Mouse (Mus musculus): ENCODE data around the gene Ints7. TPM values are rescaled to one million over a fixed set of nuclear protein-coding genes. Genes with fewer than 3 reads are reported as not detected.

The Ints7 gene
- polyA plus RNA-seq, 1 experiment from 2014 or later: 46.8 TPM

GRCm38 (mm10) chr1:191559779-191560178, 15.7 kb upstream of the Ints7 start:
- no peak overlapping the region for H3K9ac ChIP-seq
- no peak overlapping the region for H3K4me2 ChIP-seq
- 75% methylated on average over 5 of the region's 5 CpGs for WGBS
- H3K4me1 ChIP-seq: no peaks in the 10 kb centered on the region
- no peak overlapping the region for H3K4me3 ChIP-seq (replicated peaks)
- no peaks in the 10 kb centered on the region for H3K9me3 ChIP-seq
- ATAC-seq (ENCODE audit: insufficient read depth, low FRiP score, low read depth): no peak
- H3K27me3 ChIP-seq (replicated peaks): no peaks in the 10 kb centered on the region
- peaks cover 5% of the 10 kb centered on the region; the same call in 1 of the 2 replicates for H3K36me3 ChIP-seq
- H3K27ac ChIP-seq: no peak overlapping the region

- Histone ChIP-seq H3K36me3 (0 out of 2 replicates have a peak, but pooled peaks cover 3% of the 10 kb centered on the region), H3K4me1 (no peaks in the 10 kb centered on the region), H3K27me3 (replicated peaks) (no peaks in the 10 kb centered on the region), H3K4me3 (replicated peaks) (no peak overlapping the region), H3K4me2 (no peak overlapping the region), H3K27ac (no peak overlapping the region), H3K9ac (no peak overlapping the region), H3K9me3 (no peaks in the 10 kb centered on the region)
- WGBS: 66% methylated on average over 6 of the region's 6 CpGs
- no peak for ATAC-seq (ENCODE audit: insufficient read depth, low FRiP score, low read depth)
These were observed 12.5 kb upstream of the Ints7 start for GRCm38 (mm10) chr1:191562823-191563365.

- peaks cover 10% of the 10 kb centered on the region; the same call in 1 of the 2 replicates for H3K36me3 ChIP-seq
- H3K27me3 ChIP-seq (replicated peaks): no peaks in the 10 kb centered on the region
- H3K4me3 ChIP-seq (replicated peaks): no peak overlapping the region
- no peaks in the 10 kb centered on the region for H3K9me3 ChIP-seq
- H3K4me2 ChIP-seq: no peak overlapping the region
- no peak for ATAC-seq (ENCODE audit: insufficient read depth, low FRiP score, low read depth)
- H3K4me1 ChIP-seq: no peaks in the 10 kb centered on the region
- H3K27ac ChIP-seq: no peak overlapping the region
- no peak overlapping the region for H3K9ac ChIP-seq
- 78% methylated on average over 1 of the region's 1 CpGs for WGBS
These were observed 7.6 kb upstream of the Ints7 start for GRCm38 (mm10) chr1:191567859-191568258.

GRCm38 (mm10) chr1:191569625-191570024, 5.8 kb upstream of the Ints7 start:
- ATAC-seq (ENCODE audit: insufficient read depth, low FRiP score, low read depth): no peak
- no peaks in the 10 kb centered on the region; the same call in 1 of the 2 replicates for H3K4me1 ChIP-seq
- H3K4me3 ChIP-seq (replicated peaks): no peak overlapping the region
- WGBS: 90% methylated on average over 2 of the region's 2 CpGs
- no peak overlapping the region for H3K27ac ChIP-seq
- H3K9me3 ChIP-seq: no peaks in the 10 kb centered on the region
- H3K9ac ChIP-seq: no peak overlapping the region
- no peaks in the 10 kb centered on the region for H3K27me3 ChIP-seq (replicated peaks)
- no peak overlapping the region for H3K4me2 ChIP-seq
- H3K36me3 ChIP-seq: peaks cover 10% of the 10 kb centered on the region; the same call in 1 of the 2 replicates

- WGBS: 87% methylated on average over 3 of the region's 3 CpGs
- Histone ChIP-seq H3K9ac (no peak overlapping the region), H3K9me3 (no peaks in the 10 kb centered on the region), H3K27ac (no peak overlapping the region), H3K27me3 (replicated peaks) (no peaks in the 10 kb centered on the region), H3K4me3 (replicated peaks) (no peak overlapping the region), H3K36me3 (peaks cover 10% of the 10 kb centered on the region; the same call in 1 of the 2 replicates), H3K4me2 (no peak overlapping the region), H3K4me1 (no peaks in the 10 kb centered on the region; the same call in 1 of the 2 replicates)
- no peak for ATAC-seq (ENCODE audit: insufficient read depth, low FRiP score, low read depth)
These were observed 5.0 kb upstream of the Ints7 start for GRCm38 (mm10) chr1:191570415-191570814.

GRCm38 (mm10) chr1:191573906-191574639, 1.4 kb upstream of the Ints7 start:
- no peaks in the 10 kb centered on the region for H3K36me3 ChIP-seq
- no peaks in the 10 kb centered on the region for H3K9me3 ChIP-seq
- H3K9ac ChIP-seq: peak overlapping the region; percentile 89
- peak overlapping the region; percentile 90 for H3K4me3 ChIP-seq (replicated peaks)
- H3K27ac ChIP-seq: peak overlapping the region; percentile 95
- 1% methylated on average over 13 of the region's 13 CpGs for WGBS
- no peak for ATAC-seq (ENCODE audit: insufficient read depth, low FRiP score, low read depth)
- H3K4me1 ChIP-seq: peaks cover 16% of the 10 kb centered on the region
- no peaks in the 10 kb centered on the region for H3K27me3 ChIP-seq (replicated peaks)
- H3K4me2 ChIP-seq: peak overlapping the region; percentile 74

GRCm38 (mm10) chr1:191574871-191575457, 472 bp upstream of the Ints7 start:
- peak overlapping the region; percentile 89 for H3K9ac ChIP-seq
- H3K4me1 ChIP-seq: peaks cover 16% of the 10 kb centered on the region
- peak overlapping the region; percentile 95 for H3K27ac ChIP-seq
- under 1% methylated on average over 52 of the region's 52 CpGs for WGBS
- H3K36me3 ChIP-seq: no peaks in the 10 kb centered on the region
- H3K9me3 ChIP-seq: no peaks in the 10 kb centered on the region
- peak; percentile 21 for ATAC-seq (ENCODE audit: insufficient read depth, low FRiP score, low read depth)
- no peaks in the 10 kb centered on the region for H3K27me3 ChIP-seq (replicated peaks)
- peak overlapping the region; percentile 90 for H3K4me3 ChIP-seq (replicated peaks)
- H3K4me2 ChIP-seq: peak overlapping the region; percentile 74

- Histone ChIP-seq H3K36me3 (peaks cover 19% of the 10 kb centered on the region), H3K4me2 (no peak overlapping the region), H3K9ac (no peak overlapping the region), H3K9me3 (no peaks in the 10 kb centered on the region), H3K27ac (no peak overlapping the region), H3K27me3 (replicated peaks) (no peaks in the 10 kb centered on the region), H3K4me3 (replicated peaks) (no peak overlapping the region), H3K4me1 (peaks cover 16% of the 10 kb centered on the region)
- 91% methylated on average over 3 of the region's 3 CpGs for WGBS
- ATAC-seq (ENCODE audit: insufficient read depth, low FRiP score, low read depth): no peak
These were observed 4.1 kb downstream of the Ints7 start for GRCm38 (mm10) chr1:191579524-191579923.

- H3K27me3 ChIP-seq (replicated peaks): no peaks in the 10 kb centered on the region
- no peak overlapping the region for H3K4me3 ChIP-seq (replicated peaks)
- H3K9ac ChIP-seq: no peak overlapping the region
- no peak overlapping the region for H3K27ac ChIP-seq
- 83% methylated on average over 4 of the region's 4 CpGs for WGBS
- H3K9me3 ChIP-seq: no peaks in the 10 kb centered on the region
- peaks cover 13% of the 10 kb centered on the region for H3K4me1 ChIP-seq
- H3K4me2 ChIP-seq: no peak overlapping the region
- no peak for ATAC-seq (ENCODE audit: insufficient read depth, low FRiP score, low read depth)
- peaks cover 20% of the 10 kb centered on the region for H3K36me3 ChIP-seq
These were observed 6.2 kb downstream of the Ints7 start for GRCm38 (mm10) chr1:191581641-191582040.

GRCm38 (mm10) chr1:191583836-191584235, 8.4 kb downstream of the Ints7 start:
- peaks cover 30% of the 10 kb centered on the region for H3K36me3 ChIP-seq
- no peak for ATAC-seq (ENCODE audit: insufficient read depth, low FRiP score, low read depth)
- no peaks in the 10 kb centered on the region for H3K27me3 ChIP-seq (replicated peaks)
- H3K4me2 ChIP-seq: no peak overlapping the region
- 94% methylated on average over 4 of the region's 4 CpGs for WGBS
- no peak overlapping the region for H3K27ac ChIP-seq
- H3K4me1 ChIP-seq: no peaks in the 10 kb centered on the region
- no peak overlapping the region for H3K4me3 ChIP-seq (replicated peaks)
- no peak overlapping the region for H3K9ac ChIP-seq
- H3K9me3 ChIP-seq: no peaks in the 10 kb centered on the region

GRCm38 (mm10) chr1:191584483-191584882, 9.0 kb downstream of the Ints7 start:
- Histone ChIP-seq H3K4me3 (replicated peaks) (no peak overlapping the region), H3K9me3 (no peaks in the 10 kb centered on the region), H3K4me1 (no peaks in the 10 kb centered on the region), H3K27ac (no peak overlapping the region), H3K27me3 (replicated peaks) (no peaks in the 10 kb centered on the region), H3K36me3 (peaks cover 34% of the 10 kb centered on the region), H3K9ac (no peak overlapping the region), H3K4me2 (no peak overlapping the region)
- ATAC-seq (ENCODE audit: insufficient read depth, low FRiP score, low read depth): no peak
- 85% methylated on average over 4 of the region's 4 CpGs for WGBS

GRCm38 (mm10) chr1:191585704-191586103, 10.3 kb downstream of the Ints7 start:
- peaks cover 39% of the 10 kb centered on the region for H3K36me3 ChIP-seq
- no peaks in the 10 kb centered on the region for H3K9me3 ChIP-seq
- no peak overlapping the region for H3K9ac ChIP-seq
- 88% methylated on average over 2 of the region's 2 CpGs for WGBS
- no peak overlapping the region for H3K4me2 ChIP-seq
- no peak overlapping the region for H3K4me3 ChIP-seq (replicated peaks)
- H3K27ac ChIP-seq: no peak overlapping the region
- H3K27me3 ChIP-seq (replicated peaks): no peaks in the 10 kb centered on the region
- no peaks in the 10 kb centered on the region for H3K4me1 ChIP-seq
- ATAC-seq (ENCODE audit: insufficient read depth, low FRiP score, low read depth): no peak

All from stomach, embryonic 15.5 days (tissue).